Mouse (Mus musculus) G1E-ER4 (cell line): ENCODE results near the gene Lrmp. TPM values are rescaled to one million over a fixed set of nuclear protein-coding genes. Genes with fewer than 3 reads are reported as not detected.

Source experiments
- GATA1 ChIP-seq: IDR thresholded peaks from one replicate; pipeline ENCODE4 v1.8.0; 2012; ENCODE audit warnings: low read length, inconsistent platforms
- polyA plus RNA-seq: library from polyadenylated mRNA; stranded (reverse); fragments of >175 nt; gene quantifications from 2 replicates; pipeline ENCODE4 v1.2.3, GENCODE M21; 2012

Gene Lrmp
- polyA plus RNA-seq, 1 experiment: not detected

- no peak for TF ChIP-seq GATA1
Observed at GRCm38 (mm10) chr6:145202432-145203125, 87.1 kb downstream of the Lrmp start.

DNA sequence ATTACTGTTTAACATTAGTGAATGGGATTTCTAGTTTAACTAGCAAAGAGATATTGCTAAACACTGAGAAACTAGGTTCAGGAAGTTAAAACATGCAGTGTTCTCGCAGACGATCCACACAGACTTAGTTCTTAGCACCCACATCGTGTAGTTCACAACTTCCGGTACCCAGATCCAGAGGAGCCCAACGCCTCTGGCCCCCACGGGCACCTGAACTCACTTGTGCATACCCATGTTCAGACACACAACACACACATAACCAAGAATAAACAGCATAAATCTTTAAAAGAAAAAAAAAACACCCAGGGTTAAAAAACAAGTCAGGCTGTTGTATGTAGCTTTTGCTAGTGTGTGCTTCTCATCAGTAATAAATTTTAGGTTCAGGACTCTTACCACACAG, 89.0 kb downstream of the Lrmp start:
- TF ChIP-seq GATA1: no peak

- no peak for TF ChIP-seq GATA1
Observed at GRCm38 (mm10) chr6:145205142-145205541, 89.7 kb downstream of the Lrmp start.

DNA sequence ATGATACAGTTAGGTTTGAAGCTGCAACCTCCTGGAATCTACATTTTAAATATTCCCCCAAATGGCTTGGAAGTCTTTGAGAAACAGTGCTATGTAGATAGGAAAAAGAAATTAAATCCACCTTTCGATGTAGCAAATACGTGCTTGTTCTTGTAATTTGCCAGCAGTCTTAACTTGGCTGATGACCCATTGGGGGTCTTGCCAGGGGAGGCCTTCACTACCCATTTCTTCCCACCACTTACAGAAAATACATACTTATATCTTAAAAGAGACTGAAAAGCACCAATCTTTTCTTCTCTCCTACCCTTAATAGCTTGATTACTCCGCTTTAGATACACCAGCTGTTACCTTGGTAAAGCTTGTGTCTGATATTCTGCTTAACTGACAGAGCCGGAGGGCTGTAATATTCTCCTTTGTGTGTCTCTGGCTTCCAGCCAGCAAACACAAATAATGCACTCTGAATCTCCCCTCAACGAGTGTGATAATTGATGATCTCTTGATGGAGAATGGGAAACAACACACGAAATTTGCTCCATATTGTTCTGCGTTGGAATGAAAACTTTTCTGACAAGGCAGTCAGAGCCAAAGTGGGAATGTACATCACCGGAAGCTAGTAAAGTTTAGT, 94.7 kb downstream of the Lrmp start:
- no peak for TF ChIP-seq GATA1

GRCm38 (mm10) chr6:145210816-145211338, 95.4 kb downstream of the Lrmp start, which contains the start of the genes Casc1 and Etfrf1:
Gene Casc1 (minus strand): TSS chr6:145211005.
Gene Etfrf1 (plus strand): TSS chr6:145211134.
- TF ChIP-seq GATA1: no peak

DNA sequence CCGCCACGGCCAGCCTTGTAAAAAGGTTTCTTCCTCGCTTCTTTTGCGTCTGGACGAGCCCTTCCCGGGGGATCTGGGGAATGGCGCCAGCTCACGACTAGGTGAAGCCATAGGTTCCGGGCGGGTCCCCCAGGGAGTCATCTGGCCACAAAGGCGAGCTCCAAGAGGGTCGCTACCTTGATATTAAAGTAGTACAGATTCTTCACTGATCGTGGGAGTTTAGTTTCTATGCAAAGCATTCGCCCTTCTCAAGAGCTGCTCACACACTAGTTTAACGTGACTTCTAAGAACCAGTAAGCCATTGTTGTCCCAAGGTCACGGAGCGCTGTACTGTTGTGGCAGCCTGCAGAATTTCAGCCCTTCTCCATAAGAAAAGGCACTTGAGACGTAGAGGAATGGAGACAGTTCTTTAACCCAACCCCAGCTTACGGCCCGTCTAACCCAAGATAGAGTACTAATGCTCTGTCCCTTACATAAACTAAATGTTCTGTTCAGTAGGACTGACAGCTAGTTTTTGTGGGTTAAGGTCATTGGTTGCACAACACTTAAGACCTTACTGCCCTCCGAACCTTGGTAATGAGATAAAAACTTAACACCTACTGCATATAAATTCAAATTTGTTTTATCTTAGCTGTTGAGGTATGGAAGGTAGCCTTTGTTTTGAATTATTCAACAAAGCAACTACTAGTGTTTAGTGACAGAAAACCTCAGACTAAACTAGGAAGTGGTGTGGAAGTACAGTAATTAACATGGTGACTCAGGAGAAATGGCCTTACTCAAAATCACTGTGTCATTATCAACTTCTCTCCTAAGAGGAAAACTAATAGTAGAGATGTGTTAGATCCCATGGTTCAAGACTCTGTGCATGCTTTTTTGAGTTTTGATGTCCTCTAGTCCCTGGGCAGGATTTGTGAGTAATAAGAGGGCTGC, 96.2 kb downstream of the Lrmp start:
- no peak for TF ChIP-seq GATA1

GRCm38 (mm10) chr6:145213916-145214315, 98.5 kb downstream of the Lrmp start:
- TF ChIP-seq GATA1: no peak

GRCm38 (mm10) chr6:145215826-145216225, 100.4 kb downstream of the Lrmp start:
- TF ChIP-seq GATA1: no peak

DNA sequence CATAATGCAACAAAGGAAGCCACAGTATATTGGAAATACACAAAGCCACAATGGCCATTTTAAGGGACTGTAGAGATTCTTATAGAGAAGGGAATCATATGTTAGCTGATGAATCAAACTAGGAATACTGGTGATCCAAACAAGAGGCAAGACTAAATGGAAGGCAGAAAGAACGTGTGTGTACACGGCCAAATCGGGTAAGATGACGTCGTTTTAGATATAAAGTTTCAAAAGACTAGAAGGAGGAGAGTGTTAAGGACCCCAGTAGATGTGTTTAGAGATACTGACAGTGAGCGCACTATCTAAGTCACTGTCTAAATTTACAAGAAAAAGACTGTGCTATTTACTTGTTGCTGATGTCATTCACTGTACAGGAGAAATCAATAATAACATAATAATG, 108.8 kb downstream of the Lrmp start:
- no peak for TF ChIP-seq GATA1

Other genes with a start within 250 kb of the Lrmp start
- not detected in 2 replicates for gene Bcat1, start 39.5 kb upstream of the Lrmp start, polyA plus RNA-seq
- gene Casc1, start 95.4 kb downstream of the Lrmp start, polyA plus RNA-seq: not detected in 2 replicates
- 1.1 TPM in 2 replicates for gene Etfrf1, start 95.5 kb downstream of the Lrmp start, polyA plus RNA-seq
- gene Kras, start 134.6 kb downstream of the Lrmp start, polyA plus RNA-seq: 31.1 and 41.4 TPM in 2 replicates